Mouse (Mus musculus): ENCODE measurements around the gene Evi5. TPM values are rescaled to one million over a fixed set of nuclear protein-coding genes. Genes with fewer than 3 reads are reported as not detected.

Gene Evi5
- 28.3 and 37.0 TPM in 2 replicates for polyA plus RNA-seq (2015; fragmentation: Nextera tagmentation; extraction: Ambion mirVana)

GRCm38 (mm10) chr5:107874561-107875260 lies at the start of gene Evi5:
TSS of gene Evi5 (minus strand) at chr5:107875107.

GRCm38 (mm10) chr5:107900206-107901013 lies 25.5 kb upstream of the Evi5 start, which contains the start of gene Rpl5:
TSS of gene Rpl5 (plus strand) at chr5:107900502.

GRCm38 (mm10) chr5:107829998-107830560 lies 44.8 kb downstream of the Evi5 start, which contains the start of gene Ube2d2b:
TSS of gene Ube2d2b (plus strand) at chr5:107830099.

GRCm38 (mm10) chr5:107725435-107726261 lies 149.3 kb downstream of the Evi5 start, which contains the start of gene Gfi1:
TSS of gene Gfi1 (minus strand) at chr5:107726036.

Other genes with a start within 250 kb of the Evi5 start
- gene Gfi1, start 149.1 kb downstream of the Evi5 start, polyA plus RNA-seq (2015; fragmentation: Nextera tagmentation; extraction: Ambion mirVana): 0.27 and 0.69 TPM in 2 replicates
- gene Ube2d2b, start 45.0 kb downstream of the Evi5 start, polyA plus RNA-seq (2015; fragmentation: Nextera tagmentation; extraction: Ambion mirVana): not detected in 2 replicates
- gene Rpl5, start 25.4 kb upstream of the Evi5 start, polyA plus RNA-seq (2015; fragmentation: Nextera tagmentation; extraction: Ambion mirVana): 21.1 and 24.2 TPM in 2 replicates
- 51.2 and 52.8 TPM in 2 replicates for gene Fam69a, start 112.0 kb upstream of the Evi5 start, polyA plus RNA-seq (2015; fragmentation: Nextera tagmentation; extraction: Ambion mirVana)
- 36.5 and 38.3 TPM in 2 replicates for gene Mtf2, start 190.6 kb upstream of the Evi5 start, polyA plus RNA-seq (2015; fragmentation: Nextera tagmentation; extraction: Ambion mirVana)